Mouse (Mus musculus) small intestine, adult 2 months (tissue): ENCODE measurements around the gene Mrpl2. TPM values are rescaled to one million over a fixed set of nuclear protein-coding genes. Genes with fewer than 3 reads are reported as not detected.

ENCODE experiments used
- H3K27ac ChIP-seq: fragments of 200-500 bp; 2 replicates; pipeline ENCODE4 v1.5.1; 2012; ENCODE audit warnings: low read depth, low read length, control low read depth, inconsistent platforms; ENCODE audit not compliant: insufficient read depth
- H3K27me3 ChIP-seq: fragments of 200-500 bp; 2 replicates; pipeline ENCODE4 v1.6.1; 2012; ENCODE audit warnings: mild to moderate bottlenecking, moderate library complexity, low read length, inconsistent platforms; ENCODE audit not compliant: control insufficient read depth, insufficient read depth
- H3K36me3 ChIP-seq: fragments of 200-500 bp; 2 replicates; pipeline ENCODE4 v1.6.1; 2012; ENCODE audit warnings: mild to moderate bottlenecking, low read length, control low read depth, inconsistent platforms; ENCODE audit not compliant: control insufficient read depth, insufficient read depth
- H3K4me1 ChIP-seq: fragments of 200-500 bp; 2 replicates; pipeline ENCODE4 v1.6.1; 2012; ENCODE audit warnings: low read length, inconsistent platforms, mixed read lengths; ENCODE audit not compliant: control insufficient read depth, insufficient read depth, insufficient read length
- H3K4me3 ChIP-seq: fragments of 200-500 bp; 2 replicates; pipeline ENCODE4 v1.5.1; 2012; ENCODE audit warnings: low read depth, mild to moderate bottlenecking, control low read depth, inconsistent platforms, low read length, moderate library complexity
- CTCF ChIP-seq: fragments of 200-500 bp; IDR thresholded peaks from 2 replicates; pipeline ENCODE4 v1.5.1; 2012; ENCODE audit warnings: low read depth, mild to moderate bottlenecking, control low read depth, inconsistent platforms, low read length, moderate library complexity, mixed read lengths; ENCODE audit not compliant: insufficient replicate concordance, insufficient read length; ENCODE audit errors: extremely low read depth
- POLR2A ChIP-seq: fragments of 200-500 bp; IDR thresholded peaks from 2 replicates; pipeline ENCODE4 v1.6.1; 2012; ENCODE audit warnings: low read depth, mild to moderate bottlenecking, control low read depth, inconsistent platforms, low read length, moderate library complexity
- WGBS: fragments of 180-500 bp; shearing (Covaris S2); methylation state at CpG from one replicate; pipeline ENCODE4 v1.1.7; 2018; 5-methylcytosine and 5-hydroxymethylcytosine counted together
- polyA plus RNA-seq: library from polyadenylated mRNA; depleted of rRNA; stranded (reverse); fragments of >200 nt; gene quantifications from 2 replicates; pipeline ENCODE4 v1.2.3, GENCODE M21; 2012; rRNA removed

Mrpl2 gene
- polyA plus RNA-seq, 1 experiment, result 82.8 TPM

- Histone ChIP-seq H3K4me3 (no peak overlapping the region), H3K27ac (no peak overlapping the region), H3K4me1 (peaks cover 14% of the 10 kb centered on the region), H3K27me3 (no peaks in the 10 kb centered on the region), H3K36me3 (peaks cover 11% of the 10 kb centered on the region; the same call in 1 of the 2 replicates)
- TF ChIP-seq POLR2A (no peak), CTCF (no peak)
- WGBS, result 92% methylated on average over 1 of the region's 1 CpGs
Measured at GRCm38 (mm10) chr17:46694517-46695063, 48.6 kb downstream of the Mrpl2 start.

- 87% methylated on average over 6 of the region's 6 CpGs for whole genome bisulfite sequencing
- H3K36me3 ChIP-seq, result peaks cover 3% of the 10 kb centered on the region; the same call in 1 of the 2 replicates
- H3K27ac ChIP-seq, result peak overlapping the region; percentile 68
- no peaks in the 10 kb centered on the region for H3K27me3 ChIP-seq
- H3K4me1 ChIP-seq, result peaks cover 27% of the 10 kb centered on the region
- H3K4me3 ChIP-seq, result no peak overlapping the region
- TF ChIP-seq POLR2A, result no peak
- no peak for TF ChIP-seq CTCF
Measured at GRCm38 (mm10) chr17:46698515-46698914, 52.5 kb downstream of the Mrpl2 start.

GRCm38 (mm10) chr17:46699245-46699644 lies 53.2 kb downstream of the Mrpl2 start:
- H3K36me3 ChIP-seq, result peaks cover 3% of the 10 kb centered on the region; the same call in 1 of the 2 replicates
- H3K4me3 ChIP-seq, result no peak overlapping the region
- H3K27me3 ChIP-seq, result no peaks in the 10 kb centered on the region
- 62% methylated on average over 5 of the region's 5 CpGs for WGBS
- TF ChIP-seq POLR2A (no peak), CTCF (no peak)
- H3K4me1 ChIP-seq, result peaks cover 32% of the 10 kb centered on the region
- H3K27ac ChIP-seq, result peak overlapping the region; percentile 68

Other genes with a start within 250 kb of the Mrpl2 start
- not detected in 2 replicates for gene Crip3, start 217.3 kb upstream of the Mrpl2 start, polyA plus RNA-seq
- gene Slc22a7, start 207.8 kb upstream of the Mrpl2 start, polyA plus RNA-seq, result not detected in 2 replicates
- gene Ttbk1, start 158.6 kb upstream of the Mrpl2 start, polyA plus RNA-seq, result 0.20 and 0.25 TPM in 2 replicates
- gene Dnph1, start 149.5 kb upstream of the Mrpl2 start, polyA plus RNA-seq, result 3.3 and 6.3 TPM in 2 replicates
- 5.0 and 5.8 TPM in 2 replicates for gene Cul9, start 99.8 kb upstream of the Mrpl2 start, polyA plus RNA-seq
- gene Srf, start 90.1 kb upstream of the Mrpl2 start, polyA plus RNA-seq, result 103 and 183 TPM in 2 replicates
- gene Ptk7, start 16.7 kb upstream of the Mrpl2 start, polyA plus RNA-seq, result 6.6 and 6.8 TPM in 2 replicates
- 103 and 213 TPM in 2 replicates for gene Klc4, start 207 bp upstream of the Mrpl2 start, polyA plus RNA-seq
- 7.6 and 12.1 TPM in 2 replicates for gene Cul7, start 4.1 kb downstream of the Mrpl2 start, polyA plus RNA-seq
- 30.8 and 47.4 TPM in 2 replicates for gene Rrp36, start 28.1 kb downstream of the Mrpl2 start, polyA plus RNA-seq
- gene Mea1, start 32.6 kb downstream of the Mrpl2 start, polyA plus RNA-seq, result 38.9 and 52.7 TPM in 2 replicates
- gene Klhdc3, start 34.7 kb downstream of the Mrpl2 start, polyA plus RNA-seq, result 48.3 and 99.3 TPM in 2 replicates
- gene Ppp2r5d, start 58.9 kb downstream of the Mrpl2 start, polyA plus RNA-seq, result 32.4 and 150 TPM in 2 replicates
- gene Pex6, start 65.2 kb downstream of the Mrpl2 start, polyA plus RNA-seq, result 40.1 and 74.9 TPM in 2 replicates
- gene Gnmt, start 82.9 kb downstream of the Mrpl2 start, polyA plus RNA-seq, result 1.5 and 34.6 TPM in 2 replicates
- gene Cnpy3, start 106.0 kb downstream of the Mrpl2 start, polyA plus RNA-seq, result 14.3 and 23.7 TPM in 2 replicates
- gene Ptcra, start 117.5 kb downstream of the Mrpl2 start, polyA plus RNA-seq, result not detected in 2 replicates
- 107 and 109 TPM in 2 replicates for gene 2310039H08Rik, start 126.4 kb downstream of the Mrpl2 start, polyA plus RNA-seq
- 5.4 and 7.4 TPM in 2 replicates for gene Rpl7l1, start 136.4 kb downstream of the Mrpl2 start, polyA plus RNA-seq
- gene Bicral, start 212.3 kb downstream of the Mrpl2 start, polyA plus RNA-seq, result 4.0 and 7.1 TPM in 2 replicates
- gene Tbcc, start 244.5 kb downstream of the Mrpl2 start, polyA plus RNA-seq, result 16.7 and 29.0 TPM in 2 replicates